Mouse (Mus musculus): Measurements from ENCODE around the gene Hmga2. TPM values are rescaled to one million over a fixed set of nuclear protein-coding genes. Genes with fewer than 3 reads are reported as not detected.

The Hmga2 gene
- polyA plus RNA-seq, 1 experiment from 2014 or later, result 12.5 TPM

- ChIA-PET POLR2A (interaction anchor here (0.6 kb wide), 1 partner anchor 266 kb away, joined by 12 read pairs; no protein-coding TSS in a partner anchor), CTCF (interaction anchor here (1.0 kb wide), 1 partner anchor 85 kb away, joined by 3 read pairs; no protein-coding TSS in a partner anchor)
- ATAC-seq (no peak), DNase-seq (ENCODE audit: low read depth, low spot score) (no peak)
- TF ChIP-seq CTCF (IDR thresholded peaks at IDR 0.05), result no peak
- no peaks in the 10 kb centered on the region for H3K27me3 ChIP-seq
- in situ Hi-C loops (cut with MboI; ENCODE audit: low pct_unique_long_range_greater_than_20kb), result no loop called here
Measured at GRCm38 (mm10) chr10:120473218-120473617, 3.1 kb downstream of the Hmga2 start.

- CTCF ChIA-PET, result no interaction called here
- DNase-seq (ENCODE audit: low read depth, low spot score) (no peak), ATAC-seq (no peak)
- H3K27me3 ChIP-seq, result no peaks in the 10 kb centered on the region
- in situ Hi-C loops (cut with MboI; ENCODE audit: low pct_unique_long_range_greater_than_20kb), result no loop called here
- POLR2A ChIA-PET, result no interaction called here
- no peak for TF ChIP-seq CTCF (IDR thresholded peaks at IDR 0.05)
Measured at GRCm38 (mm10) chr10:120472606-120473005, 3.7 kb downstream of the Hmga2 start.

GRCm38 (mm10) chr10:120465121-120465520, 11.1 kb downstream of the Hmga2 start:
- TF ChIP-seq CTCF (IDR thresholded peaks at IDR 0.05), result no peak
- in situ Hi-C loops (cut with MboI; ENCODE audit: low pct_unique_long_range_greater_than_20kb), result no loop called here
- POLR2A ChIA-PET, result no interaction called here
- DNase-seq (ENCODE audit: low read depth, low spot score), result no peak
- ATAC-seq, result no peak
- CTCF ChIA-PET, result interaction anchor here (0.9 to 1.4 kb wide), 3 partner anchors 14 to 399 kb away, joined by 3 read pairs; no protein-coding TSS in a partner anchor
- no peaks in the 10 kb centered on the region for H3K27me3 ChIP-seq

- no peak for ATAC-seq
- no peak for DNase-seq (ENCODE audit: low read depth, low spot score)
- POLR2A ChIA-PET, result no interaction called here
- CTCF ChIA-PET, result no interaction called here
- H3K27me3 ChIP-seq, result no peaks in the 10 kb centered on the region
- in situ Hi-C loops (cut with MboI; ENCODE audit: low pct_unique_long_range_greater_than_20kb), result no loop called here
- TF ChIP-seq CTCF (IDR thresholded peaks at IDR 0.05), result no peak
Measured at GRCm38 (mm10) chr10:120461769-120462168, 14.5 kb downstream of the Hmga2 start.

- H3K27me3 ChIP-seq, result no peaks in the 10 kb centered on the region
- no peak for TF ChIP-seq CTCF (IDR thresholded peaks at IDR 0.05)
- CTCF ChIA-PET, result no interaction called here
Measured at GRCm38 (mm10) chr10:120461301-120461700, 15.0 kb downstream of the Hmga2 start.

GRCm38 (mm10) chr10:120458866-120459265, 17.4 kb downstream of the Hmga2 start:
- ATAC-seq (no peak), DNase-seq (ENCODE audit: low read depth, low spot score) (no peak)
- ChIA-PET CTCF (no interaction called here), POLR2A (no interaction called here)
- no peak for TF ChIP-seq CTCF (IDR thresholded peaks at IDR 0.05)
- H3K27me3 ChIP-seq, result no peaks in the 10 kb centered on the region
- in situ Hi-C loops (cut with MboI; ENCODE audit: low pct_unique_long_range_greater_than_20kb), result no loop called here

More at GRCm38 (mm10) chr10:120461301-120461700, 15.0 kb downstream of the Hmga2 start:
- ATAC-seq (no peak), DNase-seq (ENCODE audit: low read depth, low spot score) (no peak)
- in situ Hi-C loops (cut with MboI; ENCODE audit: low pct_unique_long_range_greater_than_20kb), result no loop called here
- POLR2A ChIA-PET, result interaction anchor here (0.6 to 0.7 kb wide), 4 partner anchors 10 to 1437 kb away, joined by 3 to 4 read pairs (median 4); no protein-coding TSS in a partner anchor

- ATAC-seq (no peak), DNase-seq (ENCODE audit: low read depth, low spot score) (no peak)
- in situ Hi-C loops (cut with MboI; ENCODE audit: low pct_unique_long_range_greater_than_20kb), result loop anchor here (25.0 kb wide), 1 partner anchor 413 kb away; no protein-coding TSS in a partner anchor
- CTCF ChIA-PET, result no interaction called here
- no peak for TF ChIP-seq CTCF (IDR thresholded peaks at IDR 0.05)
- POLR2A ChIA-PET, result no interaction called here
- H3K27me3 ChIP-seq, result no peaks in the 10 kb centered on the region
Measured at GRCm38 (mm10) chr10:120449661-120450284, 26.5 kb downstream of the Hmga2 start.

GRCm38 (mm10) chr10:120446799-120447198, 29.5 kb downstream of the Hmga2 start:
- no peak for DNase-seq (ENCODE audit: low read depth, low spot score)
- no peak for TF ChIP-seq CTCF (IDR thresholded peaks at IDR 0.05)
- ChIA-PET CTCF (no interaction called here), POLR2A (no interaction called here)
- H3K27me3 ChIP-seq, result no peaks in the 10 kb centered on the region
- in situ Hi-C loops (cut with MboI; ENCODE audit: low pct_unique_long_range_greater_than_20kb), result loop anchor here (25.0 kb wide), 1 partner anchor 416 kb away; no protein-coding TSS in a partner anchor
- no peak for ATAC-seq

GRCm38 (mm10) chr10:120446206-120446605, 30.1 kb downstream of the Hmga2 start:
- CTCF ChIA-PET, result no interaction called here
- POLR2A ChIA-PET, result interaction anchor here (0.6 kb wide), 2 partner anchors 131 to 1142 kb away, joined by 3 to 6 read pairs; no protein-coding TSS in a partner anchor
- DNase-seq (ENCODE audit: low read depth, low spot score), result no peak
- H3K27me3 ChIP-seq, result no peaks in the 10 kb centered on the region
- TF ChIP-seq CTCF (IDR thresholded peaks at IDR 0.05), result no peak
- in situ Hi-C loops (cut with MboI; ENCODE audit: low pct_unique_long_range_greater_than_20kb), result loop anchor here (25.0 kb wide), 1 partner anchor 416 kb away; no protein-coding TSS in a partner anchor
- ATAC-seq, result no peak

- POLR2A ChIA-PET, result no interaction called here
- in situ Hi-C loops (cut with MboI; ENCODE audit: low pct_unique_long_range_greater_than_20kb), result loop anchor here (25.0 kb wide), 1 partner anchor 418 kb away; no protein-coding TSS in a partner anchor
- CTCF ChIA-PET, result no interaction called here
- no peaks in the 10 kb centered on the region for H3K27me3 ChIP-seq
- no peak for ATAC-seq
- TF ChIP-seq CTCF (IDR thresholded peaks at IDR 0.05), result no peak
- no peak for DNase-seq (ENCODE audit: low read depth, low spot score)
Measured at GRCm38 (mm10) chr10:120444463-120445070, 31.7 kb downstream of the Hmga2 start.

GRCm38 (mm10) chr10:120443757-120444311, 32.4 kb downstream of the Hmga2 start:
- ChIA-PET POLR2A (interaction anchor here (0.8 kb wide), 1 partner anchor 194 kb away, joined by 4 read pairs; no protein-coding TSS in a partner anchor), CTCF (no interaction called here)
- no peak for TF ChIP-seq CTCF (IDR thresholded peaks at IDR 0.05)
- H3K27me3 ChIP-seq, result no peaks in the 10 kb centered on the region
- no peak for DNase-seq (ENCODE audit: low read depth, low spot score)
- in situ Hi-C loops (cut with MboI; ENCODE audit: low pct_unique_long_range_greater_than_20kb), result loop anchor here (25.0 kb wide), 1 partner anchor 418 kb away; no protein-coding TSS in a partner anchor
- ATAC-seq, result no peak

Measured in Patski (cell line).